In the genomic region with DNA sequence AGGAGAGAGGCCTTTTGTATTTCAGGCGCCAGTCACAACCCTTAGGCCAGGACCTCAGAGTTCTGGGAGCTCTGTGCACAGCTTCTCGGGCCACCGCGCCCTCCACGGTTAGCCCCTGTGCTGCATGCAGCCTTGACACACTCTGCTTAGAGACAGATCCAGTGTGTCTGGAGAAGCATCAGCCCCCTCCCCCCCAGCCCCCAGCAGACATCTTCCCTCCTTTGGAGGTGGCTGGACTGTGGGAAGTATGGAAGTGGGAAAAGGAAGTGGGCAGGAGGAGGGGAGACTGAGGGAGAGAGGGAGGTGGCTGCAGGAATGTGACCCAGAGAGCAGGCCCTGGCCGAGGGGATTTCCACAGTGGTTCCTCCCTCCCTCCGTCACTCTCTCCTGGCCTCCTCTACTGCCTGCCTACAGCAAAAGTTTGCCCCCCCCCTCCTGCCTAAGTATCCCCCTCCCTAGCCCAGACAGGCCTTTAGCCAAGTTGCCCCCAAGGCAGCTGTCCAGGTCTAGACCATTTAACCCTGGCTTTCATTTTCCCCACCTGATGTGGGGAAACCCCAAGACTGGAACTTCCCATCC, we compare ENCODE assay signal across 10 mouse cellular contexts. TPM values are rescaled to one million over a fixed set of nuclear protein-coding genes. Genes with fewer than 3 reads are reported as not detected.
DNase-seq lines count a peak whose midpoint lies in the region; ATAC-seq and TF ChIP-seq lines count a peak whose summit lies in the region.
"Had no signal": no experiment of that assay in that cellular context is flagged by ENCODE, and none has a peak within 500 bp of the region (broad histone marks: within the 10 kb centered on the region; RNA-seq: fewer than 3 reads in every experiment).

No protein-coding gene starts in this region.

- peak overlapping the region; percentile 98; the same call in 1 of the 2 replicates for H3K4me2 ChIP-seq in lung, embryonic 14.5 days
- peak overlapping the region; percentile 95; the same call in 1 of the 2 replicates for H3K4me2 ChIP-seq in stomach, embryonic 15.5 days

- TF ChIP-seq CTCF in lung, embryonic 14.5 days (IDR thresholded peaks at IDR 0.05; ENCODE audit: low read depth) = no peak
- no peak for TF ChIP-seq CTCF in left cerebral cortex, adult 2 months (IDR thresholded peaks at IDR 0.05)

- no peak overlapping the region for H3K4me3 ChIP-seq in lung, embryonic 14.5 days (ENCODE audit: low read depth, low read length)
- H3K4me3 ChIP-seq in stomach, embryonic 15.5 days (replicated peaks) = no peak overlapping the region
- H3K4me3 ChIP-seq in left cerebral cortex, adult 2 months = no peak overlapping the region

- H3K27ac ChIP-seq in lung, embryonic 14.5 days (ENCODE audit: low read depth) = no peak overlapping the region
- no peak overlapping the region for H3K27ac ChIP-seq in stomach, embryonic 15.5 days
- H3K27ac ChIP-seq in left cerebral cortex, adult 2 months = no peak overlapping the region

- H3K27me3 ChIP-seq in lung, embryonic 14.5 days (ENCODE audit: insufficient read depth, low read length) = peaks cover 11% of the 10 kb centered on the region
- peaks cover 10% of the 10 kb centered on the region for H3K27me3 ChIP-seq in stomach, embryonic 15.5 days (replicated peaks)

- DNase-seq in adrenal gland, adult 2 months = peak; percentile 8
- no peak for DNase-seq in adrenal gland, adult 18-20 months (ENCODE audit: low spot score in 2 of 2)
- DNase-seq in lung, embryonic 14.5 days = no peak
- no peak for DNase-seq in lung, postnatal 10 days
- peak; percentile 79 for DNase-seq in induced T-regulatory cell, adult 2 months (ENCODE audit: low read depth)
- DNase-seq in left cerebral cortex, adult 2 months (ENCODE audit: extremely low spot score in 1 of 2, low spot score in 2 of 2) = no peak
- DNase-seq: forebrain, postnatal 0 days had no signal

- ATAC-seq in lung, embryonic 14.5 days (ENCODE audit: insufficient read depth) = no peak
- ATAC-seq in stomach, embryonic 15.5 days (ENCODE audit: insufficient read depth, low FRiP score, low read depth) = no peak
- no peak for ATAC-seq in cerebellum, adult (ENCODE audit: insufficient number of reproducible peaks, low FRiP score, low TSS enrichment)
- ATAC-seq: forebrain, postnatal 0 days had no signal

- no peaks in the 10 kb centered on the region for H3K4me1 ChIP-seq in lung, embryonic 14.5 days (ENCODE audit: insufficient read depth)
- H3K4me1 ChIP-seq in stomach, embryonic 15.5 days = peaks cover 10% of the 10 kb centered on the region; the same call in 1 of the 2 replicates

- H3K9me3 ChIP-seq in lung, embryonic 14.5 days (ENCODE audit: low read depth, low read length) = no peaks in the 10 kb centered on the region
- H3K9me3 ChIP-seq in stomach, embryonic 15.5 days = no peaks in the 10 kb centered on the region

- no peak overlapping the region for H3K9ac ChIP-seq in lung, embryonic 14.5 days
- H3K9ac ChIP-seq in stomach, embryonic 15.5 days = no peak overlapping the region
- H3K9ac ChIP-seq: forebrain, postnatal 0 days had no signal

- 55% methylated on average over 7 of the region's 7 CpGs for WGBS in lung, embryonic 14.5 days
- 66% methylated on average over 6 of the region's 7 CpGs for WGBS in stomach, embryonic 15.5 days

- no peaks in the 10 kb centered on the region for H3K36me3 ChIP-seq in lung, embryonic 14.5 days (ENCODE audit: insufficient read depth)
- no peaks in the 10 kb centered on the region for H3K36me3 ChIP-seq in stomach, embryonic 15.5 days

- intact Hi-C loops in left cerebral cortex, adult 2 months (cut with DNase I) = no loop called here

RNA-seq across cellular contexts. Expression of gene Nfkbie, which starts 1.8 kb away (rescaled TPM):
- 1 to 10 TPM; 3.0 to 5.6 TPM for total RNA-seq in adrenal gland, adult 2 months (2021)
- polyA plus RNA-seq in adrenal gland, adult 2 months (2012; rRNA removed) = 5.2 and 6.4 TPM in 2 replicates
- total RNA-seq in adrenal gland, adult 18-20 months (2021) = 1 to 10 TPM; 2.7 to 3.5 TPM
- polyA plus RNA-seq in lung, embryonic 14.5 days (2014; fragmentation: Nextera tagmentation; extraction: Ambion mirVana) = 2.3 and 3.1 TPM in 2 replicates
- polyA plus RNA-seq in stomach, embryonic 15.5 days (2015; fragmentation: Nextera tagmentation; extraction: Ambion mirVana) = 4.3 and 4.4 TPM in 2 replicates
- total RNA-seq in left cerebral cortex, adult 2 months (2021) = 1 to 10 TPM; 2.3 to 2.4 TPM

RNA-seq across cellular contexts. Expression of gene Slc35b2, which starts 6.3 kb away (rescaled TPM):
- 10 to 100 TPM; 43.6 to 59.7 TPM for total RNA-seq in adrenal gland, adult 2 months (2021)
- 167 and 198 TPM in 2 replicates for polyA plus RNA-seq in adrenal gland, adult 2 months (2012; rRNA removed)
- total RNA-seq in adrenal gland, adult 18-20 months (2021) = 10 to 100 TPM; 28.1 to 44.2 TPM
- 130 and 137 TPM in 2 replicates for polyA plus RNA-seq in lung, embryonic 14.5 days (2014; fragmentation: Nextera tagmentation; extraction: Ambion mirVana)
- 115 and 131 TPM in 2 replicates for polyA plus RNA-seq in stomach, embryonic 15.5 days (2015; fragmentation: Nextera tagmentation; extraction: Ambion mirVana)
- total RNA-seq in left cerebral cortex, adult 2 months (2021) = 10 to 100 TPM; 21.5 to 26.3 TPM

RNA-seq across cellular contexts. Expression of gene Tmem151b, which starts 7.9 kb away (rescaled TPM):
- total RNA-seq in adrenal gland, adult 2 months (2021) = under 1 TPM; 0.06 to 0.17 TPM
- 0.09 and 0.74 TPM in 2 replicates for polyA plus RNA-seq in adrenal gland, adult 2 months (2012; rRNA removed)
- under 1 TPM in 1 of 2 experiments, not detected in 1; 0.06 TPM for total RNA-seq in adrenal gland, adult 18-20 months (2021)
- polyA plus RNA-seq in lung, embryonic 14.5 days (2014; fragmentation: Nextera tagmentation; extraction: Ambion mirVana) = 1.1 and 1.6 TPM in 2 replicates
- 2.3 and 2.5 TPM in 2 replicates for polyA plus RNA-seq in stomach, embryonic 15.5 days (2015; fragmentation: Nextera tagmentation; extraction: Ambion mirVana)
- 100 to 1,000 TPM; 132 to 133 TPM for total RNA-seq in left cerebral cortex, adult 2 months (2021)

RNA-seq across cellular contexts. Expression of gene Hsp90ab1, which starts 15.7 kb away (rescaled TPM):
- total RNA-seq in adrenal gland, adult 2 months (2021) = 1,000 to 10,000 TPM; 1,973 to 2,851 TPM
- 197 and 291 TPM in 2 replicates for polyA plus RNA-seq in adrenal gland, adult 2 months (2012; rRNA removed)
- total RNA-seq in adrenal gland, adult 18-20 months (2021) = 1,000 to 10,000 TPM; 2,801 to 2,860 TPM
- polyA plus RNA-seq in lung, embryonic 14.5 days (2014; fragmentation: Nextera tagmentation; extraction: Ambion mirVana) = 1,512 and 1,564 TPM in 2 replicates
- polyA plus RNA-seq in stomach, embryonic 15.5 days (2015; fragmentation: Nextera tagmentation; extraction: Ambion mirVana) = 1,532 and 1,551 TPM in 2 replicates
- total RNA-seq in left cerebral cortex, adult 2 months (2021) = 1,000 to 10,000 TPM; 1,492 to 1,507 TPM

RNA-seq across cellular contexts. Expression of gene Tcte1, which starts 34.1 kb away (rescaled TPM):
- total RNA-seq in adrenal gland, adult 2 months (2021) = not detected
- not detected in 2 replicates for polyA plus RNA-seq in adrenal gland, adult 2 months (2012; rRNA removed)
- not detected for total RNA-seq in adrenal gland, adult 18-20 months (2021)
- 0.35 and 0.70 TPM in 2 replicates for polyA plus RNA-seq in lung, embryonic 14.5 days (2014; fragmentation: Nextera tagmentation; extraction: Ambion mirVana)
- polyA plus RNA-seq in stomach, embryonic 15.5 days (2015; fragmentation: Nextera tagmentation; extraction: Ambion mirVana) = 0.12 and 0.36 TPM in 2 replicates
- total RNA-seq in left cerebral cortex, adult 2 months (2021) = 1 to 10 TPM; 1.1 to 1.3 TPM
- total RNA-seq: megakaryocyte progenitor cell, adult 5-6 weeks had no signal

Comparison
In these comparisons a context has a peak if more than half of its experiments do, and no peak if none do; other contexts are left out.
1. DNase-seq: peak in adrenal gland, adult 2 months (single experiment) and induced T-regulatory cell, adult 2 months (single experiment); none in adrenal gland, adult 18-20 months (0 of 2), lung, embryonic 14.5 days (single experiment), lung, postnatal 10 days (single experiment) and left cerebral cortex, adult 2 months (0 of 2).
2. RNA of gene Tmem151b, which starts 7.9 kb away (total RNA-seq): 132 to 133 TPM in left cerebral cortex, adult 2 months; 0.06 to 0.17 TPM in adrenal gland, adult 2 months and 0.06 TPM in adrenal gland, adult 18-20 months; every median in the first group is over 100 times any median in the second.